Mouse (Mus musculus) stomach, embryonic 16.5 days (tissue): Measurements from ENCODE around the gene Hoxd10. TPM values are rescaled to one million over a fixed set of nuclear protein-coding genes. Genes with fewer than 3 reads are reported as not detected.

Source experiments
- ATAC-seq: fragments of 200-750 bp; cut with Nextera tagmentation; 2 replicates; pipeline ENCODE4 v1.8.0; 2017; ENCODE audit warnings: moderate number of reproducible peaks, moderate TSS enrichment; ENCODE audit not compliant: insufficient read depth, low FRiP score
- H3K27ac ChIP-seq: fragments of 300-500 bp; sonication (generic); 2 replicates; pipeline ENCODE4 v1.5.1; 2014; ENCODE audit warnings: low read length
- H3K27me3 ChIP-seq: fragments of 300-500 bp; sonication (generic); 2 replicates; pipeline ENCODE4 v1.6.1; 2014; ENCODE audit warnings: low read length, control low read depth, mixed read lengths; ENCODE audit not compliant: control insufficient read depth, insufficient read depth
- H3K36me3 ChIP-seq: fragments of 300-500 bp; sonication (generic); 2 replicates; pipeline ENCODE4 v1.6.1; 2014; ENCODE audit warnings: low read length; ENCODE audit not compliant: control insufficient read depth, insufficient read depth
- H3K4me1 ChIP-seq: fragments of 300-500 bp; sonication (generic); 2 replicates; pipeline ENCODE4 v1.6.1; 2014; ENCODE audit warnings: low read length, control low read depth, mixed read lengths; ENCODE audit not compliant: control insufficient read depth, insufficient read depth
- H3K4me2 ChIP-seq: fragments of 300-500 bp; sonication (generic); 2 replicates; pipeline ENCODE4 v1.6.1; 2014; ENCODE audit warnings: low read depth, low read length, mixed read lengths
- H3K4me3 ChIP-seq: fragments of 300-500 bp; sonication (generic); replicated peaks from 2 replicates; pipeline ENCODE4 v1.5.1; 2014; ENCODE audit warnings: mild to moderate bottlenecking, low read length
- H3K9ac ChIP-seq: fragments of 300-500 bp; sonication (generic); 2 replicates; pipeline ENCODE4 v1.6.1; 2014; ENCODE audit warnings: low read length
- H3K9me3 ChIP-seq: fragments of 300-500 bp; sonication (generic); replicated peaks from 2 replicates; pipeline ENCODE4 v1.6.1; 2016; ENCODE audit warnings: low read length, control low read depth; ENCODE audit not compliant: control insufficient read depth
- WGBS: fragments of 180-500 bp; shearing (Covaris S2); extraction: QIAGEN DNeasy Blood & Tissue Kit; methylation state at CpG from one replicate; pipeline ENCODE4 v1.1.7; 2014; 5-methylcytosine and 5-hydroxymethylcytosine counted together
- polyA plus RNA-seq: library from polyadenylated mRNA; unstranded; fragments of >200 nt; fragmentation: Nextera tagmentation; extraction: Ambion mirVana; gene quantifications from 2 replicates; pipeline ENCODE4 v1.2.1, GENCODE M21; 2015

The Hoxd10 gene
- polyA plus RNA-seq, 1 experiment from 2014 or later: 0.21 TPM

DNA sequence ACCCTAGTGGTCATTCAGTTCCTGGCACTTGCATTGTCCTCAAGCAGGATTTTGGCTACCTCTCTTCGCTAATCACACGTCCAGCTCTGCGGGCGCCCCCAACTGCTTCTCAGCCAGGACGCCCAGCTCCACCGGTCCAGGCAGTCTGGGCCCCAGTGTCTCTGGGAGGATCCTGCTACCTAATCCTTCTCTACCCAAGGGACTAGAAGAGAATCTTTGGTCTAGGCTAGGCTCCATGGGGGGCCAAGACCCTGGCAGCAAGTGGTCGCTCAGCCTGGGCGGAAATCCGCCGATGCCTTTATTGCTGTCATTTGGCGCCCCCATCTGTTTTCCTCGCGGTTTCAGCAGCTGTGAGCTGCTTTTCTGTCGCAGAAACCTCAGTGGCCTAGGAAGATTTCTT is 30.0 kb upstream of the Hoxd10 start:
- Histone ChIP-seq H3K36me3 (no peaks in the 10 kb centered on the region), H3K27ac (no peak overlapping the region), H3K9ac (no peak overlapping the region), H3K4me3 (peak overlapping the region; percentile 21; the same call in 1 of the 2 replicates), H3K4me2 (peak overlapping the region; percentile 31; the same call in 1 of the 2 replicates), H3K4me1 (peaks cover 7% of the 10 kb centered on the region; the same call in 1 of the 2 replicates), H3K27me3 (peaks cover 85% of the 10 kb centered on the region), H3K9me3 (no peaks in the 10 kb centered on the region)
- ATAC-seq: no peak
- WGBS: under 1% methylated on average over 14 of the region's 14 CpGs

DNA sequence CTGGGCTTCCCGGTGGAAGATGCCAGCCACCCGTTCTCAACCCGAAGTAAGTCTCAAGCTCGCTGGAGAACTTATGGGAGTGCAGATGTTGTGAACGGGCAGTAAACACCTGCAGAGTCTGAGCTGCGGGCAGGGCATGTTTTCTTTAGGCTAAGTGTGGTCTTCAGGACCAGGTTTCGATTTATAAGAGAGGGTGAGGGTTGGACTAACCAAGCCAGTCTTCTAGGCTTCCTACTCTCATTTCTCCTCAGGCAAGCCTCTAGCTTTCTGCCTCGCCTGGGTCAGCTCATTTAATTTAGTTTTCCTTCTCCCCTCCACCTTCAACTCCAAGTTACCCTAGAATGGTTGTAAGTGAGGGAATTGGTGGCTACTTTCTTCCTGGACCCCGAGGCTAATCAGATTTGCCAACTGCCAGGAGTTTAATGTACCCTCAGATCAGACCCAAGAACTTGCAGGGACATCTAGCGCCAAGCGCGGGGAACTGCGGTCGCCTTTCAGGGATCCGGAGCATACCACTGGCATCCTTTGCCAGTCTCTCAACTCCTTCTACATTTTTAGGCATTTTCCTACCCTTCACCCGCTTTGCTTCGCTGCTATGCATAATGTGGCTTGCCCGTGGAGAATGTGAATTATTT is 28.3 kb upstream of the Hoxd10 start:
- no peak overlapping the region for H3K4me3 ChIP-seq
- no peaks in the 10 kb centered on the region for H3K9me3 ChIP-seq
- 2% methylated on average over 18 of the region's 18 CpGs for WGBS
- no peak overlapping the region for H3K4me2 ChIP-seq
- H3K4me1 ChIP-seq: peaks cover 11% of the 10 kb centered on the region
- ATAC-seq: no peak
- H3K9ac ChIP-seq: no peak overlapping the region
- H3K27me3 ChIP-seq: peaks cover 92% of the 10 kb centered on the region
- H3K27ac ChIP-seq: no peak overlapping the region
- H3K36me3 ChIP-seq: no peaks in the 10 kb centered on the region

DNA sequence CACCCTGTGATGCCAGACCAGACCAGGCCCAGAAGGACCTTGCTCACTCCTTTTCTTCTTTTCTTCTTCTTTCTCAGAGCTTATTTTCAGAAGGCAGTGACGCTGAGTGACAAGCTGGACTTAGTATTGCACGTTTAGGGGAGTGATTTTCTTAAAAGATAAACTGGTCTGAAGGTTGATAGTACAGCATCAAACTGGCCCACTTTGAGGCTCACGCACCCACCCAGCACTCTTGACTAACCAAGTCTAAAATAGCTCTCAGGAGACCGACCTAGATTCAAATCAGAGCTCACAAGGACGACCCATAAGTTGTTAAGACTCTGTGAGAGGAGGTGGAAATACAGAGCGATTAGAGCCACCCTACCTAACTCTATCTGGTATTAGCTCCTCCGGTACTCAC is 25.3 kb upstream of the Hoxd10 start:
- peaks cover 14% of the 10 kb centered on the region for H3K4me1 ChIP-seq
- no peak overlapping the region for H3K9ac ChIP-seq
- 2% methylated on average over 7 of the region's 7 CpGs for WGBS
- H3K9me3 ChIP-seq: no peaks in the 10 kb centered on the region
- no peak overlapping the region for H3K4me3 ChIP-seq
- H3K36me3 ChIP-seq: no peaks in the 10 kb centered on the region
- peaks cover 92% of the 10 kb centered on the region for H3K27me3 ChIP-seq
- H3K4me2 ChIP-seq: no peak overlapping the region
- ATAC-seq: no peak
- H3K27ac ChIP-seq: no peak overlapping the region

DNA sequence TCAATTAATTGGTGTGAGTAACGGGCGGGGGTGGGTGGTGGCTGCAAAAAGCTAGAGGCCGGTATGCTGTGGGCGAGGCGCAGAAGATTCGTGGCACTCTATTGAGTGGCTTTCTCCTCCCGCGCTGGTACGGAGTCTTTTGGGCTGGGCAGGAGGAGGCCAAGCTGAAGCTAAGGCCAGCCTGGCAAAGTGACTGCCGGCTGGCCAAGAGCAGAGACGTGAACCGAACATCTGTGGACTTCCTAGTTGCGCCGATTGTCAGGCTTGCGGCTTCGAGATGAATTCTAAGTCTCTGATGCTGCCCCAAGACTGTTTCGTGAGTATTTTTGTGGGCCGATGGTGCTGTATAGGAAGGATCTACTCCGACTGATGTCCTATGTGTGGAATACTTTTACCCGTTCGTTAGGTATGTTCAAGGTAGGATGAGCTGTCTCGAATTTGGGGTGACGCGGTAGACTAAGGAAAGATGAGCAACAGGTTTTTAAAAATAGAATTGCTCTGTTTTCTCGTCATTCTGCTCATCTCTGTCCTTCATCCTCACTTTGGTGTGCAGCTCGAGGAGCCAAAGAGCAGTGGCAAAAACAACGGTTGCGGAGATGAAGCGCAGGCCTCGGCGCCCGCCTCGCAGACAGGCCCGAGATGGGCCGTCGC is 24.4 kb upstream of the Hoxd10 start:
- 4% methylated on average over 36 of the region's 36 CpGs for WGBS
- H3K4me2 ChIP-seq: no peak overlapping the region

DNA sequence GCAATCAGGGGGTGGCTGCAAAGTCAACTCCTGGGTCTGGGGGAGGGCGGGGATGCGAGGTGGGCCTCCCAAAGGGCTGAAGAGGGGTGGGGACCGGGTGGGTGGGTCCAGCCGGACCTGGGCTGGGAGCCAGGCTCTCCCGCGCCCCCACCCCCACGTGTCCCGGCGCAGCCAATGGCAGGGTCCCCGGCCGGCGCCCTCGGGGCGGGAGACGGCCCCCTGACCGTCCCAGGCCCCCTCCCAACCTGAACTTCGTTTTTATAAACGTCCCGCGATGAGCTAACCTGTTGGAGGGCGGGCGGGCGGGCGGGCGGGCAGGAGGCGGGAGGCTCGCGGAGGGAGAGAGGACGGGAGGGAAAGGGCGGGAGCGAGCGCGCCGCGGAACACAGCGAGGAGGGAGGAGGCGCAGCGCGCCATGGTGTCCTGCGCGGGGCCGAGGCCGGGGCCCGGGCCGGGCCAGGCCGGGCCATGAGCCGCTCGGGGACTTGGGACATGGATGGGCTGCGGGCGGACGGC is 23.8 kb upstream of the Hoxd10 start, which contains the start of gene Hoxd13:
TSS of gene Hoxd13 (plus strand) at position 469 of the 516 bp plus-strand sequence.
- peaks cover 14% of the 10 kb centered on the region; the same call in 1 of the 2 replicates for H3K4me1 ChIP-seq
- H3K4me2 ChIP-seq: peak within 1 kb of the TSS; percentile 46
- ATAC-seq: peak; percentile 40; the same call in 1 of the 2 replicates
- H3K9ac ChIP-seq: no peak within 1 kb of the TSS; the same call in 1 of the 2 replicates
- H3K9me3 ChIP-seq: no peaks in the 10 kb centered on the region
- no peak within 1 kb of the TSS for H3K27ac ChIP-seq
- H3K36me3 ChIP-seq: no peaks in the 10 kb centered on the region
- peak within 1 kb of the TSS; percentile 42 for H3K4me3 ChIP-seq
- peaks cover 93% of the 10 kb centered on the region for H3K27me3 ChIP-seq
- WGBS: 0% methylated on average over 28 of the region's 51 CpGs

More for the DNA sequence above, 24.4 kb upstream of the Hoxd10 start:
- Histone ChIP-seq H3K27ac (no peak overlapping the region), H3K4me1 (peaks cover 10% of the 10 kb centered on the region; the same call in 1 of the 2 replicates), H3K36me3 (no peaks in the 10 kb centered on the region), H3K27me3 (peaks cover 92% of the 10 kb centered on the region), H3K9ac (no peak overlapping the region), H3K4me3 (no peak overlapping the region), H3K9me3 (no peaks in the 10 kb centered on the region)
- 0 out of 2 replicates have a peak, but pooled peaks have one; percentile 7 for ATAC-seq

DNA sequence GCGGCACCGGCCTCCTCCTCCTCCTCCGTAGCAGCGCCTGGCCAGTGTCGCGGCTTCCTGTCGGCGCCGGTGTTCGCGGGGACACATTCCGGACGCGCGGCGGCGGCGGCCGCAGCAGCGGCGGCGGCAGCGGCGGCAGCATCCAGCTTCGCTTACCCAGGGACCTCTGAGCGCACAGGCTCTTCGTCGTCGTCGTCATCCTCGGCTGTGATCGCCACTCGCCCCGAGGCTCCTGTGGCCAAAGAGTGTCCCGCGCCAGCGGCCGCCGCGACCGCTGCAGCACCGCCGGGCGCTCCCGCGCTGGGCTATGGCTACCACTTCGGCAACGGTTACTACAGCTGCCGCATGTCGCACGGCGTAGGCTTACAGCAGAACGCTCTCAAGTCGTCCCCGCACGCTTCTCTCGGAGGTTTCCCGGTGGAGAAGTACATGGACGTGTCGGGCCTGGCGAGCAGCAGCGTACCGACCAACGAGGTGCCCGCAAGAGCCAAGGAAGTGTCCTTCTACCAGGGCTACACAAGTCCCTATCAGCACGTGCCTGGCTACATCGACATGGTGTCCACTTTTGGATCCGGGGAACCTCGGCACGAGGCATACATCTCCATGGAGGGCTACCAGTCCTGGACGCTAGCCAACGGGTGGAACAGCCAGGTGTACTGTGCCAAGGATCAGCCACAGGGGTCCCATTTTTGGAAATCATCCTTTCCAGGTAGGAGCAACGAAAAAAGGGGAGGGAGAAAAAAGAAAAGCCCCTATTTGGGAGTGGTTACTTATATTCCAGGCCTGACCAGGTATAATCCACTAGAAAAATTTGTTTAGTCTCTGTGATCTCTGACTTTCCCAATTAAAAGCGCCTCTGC is 23.1 kb upstream of the Hoxd10 start:
- Histone ChIP-seq H3K4me1 (peaks cover 14% of the 10 kb centered on the region; the same call in 1 of the 2 replicates), H3K27ac (no peak overlapping the region), H3K9me3 (no peaks in the 10 kb centered on the region), H3K4me2 (peak overlapping the region; percentile 46), H3K36me3 (no peaks in the 10 kb centered on the region), H3K4me3 (peak overlapping the region; percentile 42), H3K27me3 (peaks cover 93% of the 10 kb centered on the region), H3K9ac (no peak overlapping the region; the same call in 1 of the 2 replicates)
- WGBS: under 1% methylated on average over 69 of the region's 74 CpGs
- 0 out of 2 replicates have a peak, but pooled peaks have one; percentile 39 for ATAC-seq

DNA sequence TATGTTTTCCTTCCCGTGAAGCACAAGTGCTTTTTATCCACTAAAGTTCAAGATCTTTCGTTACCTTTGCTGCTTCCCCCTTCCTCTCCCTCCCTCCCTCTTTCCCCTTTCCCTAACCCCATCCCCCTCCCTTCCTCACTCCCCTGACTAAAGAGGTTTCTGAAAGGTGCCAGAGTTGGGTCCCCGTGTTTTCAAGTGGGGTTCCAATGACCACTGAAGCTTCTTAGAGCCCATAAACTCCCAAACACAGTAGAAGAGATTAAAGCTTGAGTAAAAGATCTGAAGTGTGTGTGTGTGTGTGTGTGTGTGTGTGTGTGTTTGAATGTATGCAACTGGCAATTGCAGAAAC is 22.5 kb upstream of the Hoxd10 start:
- Histone ChIP-seq H3K9me3 (no peaks in the 10 kb centered on the region), H3K4me1 (peaks cover 14% of the 10 kb centered on the region; the same call in 1 of the 2 replicates), H3K27me3 (peaks cover 93% of the 10 kb centered on the region), H3K9ac (no peak overlapping the region), H3K27ac (no peak overlapping the region), H3K4me2 (no peak overlapping the region), H3K4me3 (no peak overlapping the region), H3K36me3 (no peaks in the 10 kb centered on the region)
- no peak for ATAC-seq
- 2% methylated on average over 3 of the region's 3 CpGs for WGBS

DNA sequence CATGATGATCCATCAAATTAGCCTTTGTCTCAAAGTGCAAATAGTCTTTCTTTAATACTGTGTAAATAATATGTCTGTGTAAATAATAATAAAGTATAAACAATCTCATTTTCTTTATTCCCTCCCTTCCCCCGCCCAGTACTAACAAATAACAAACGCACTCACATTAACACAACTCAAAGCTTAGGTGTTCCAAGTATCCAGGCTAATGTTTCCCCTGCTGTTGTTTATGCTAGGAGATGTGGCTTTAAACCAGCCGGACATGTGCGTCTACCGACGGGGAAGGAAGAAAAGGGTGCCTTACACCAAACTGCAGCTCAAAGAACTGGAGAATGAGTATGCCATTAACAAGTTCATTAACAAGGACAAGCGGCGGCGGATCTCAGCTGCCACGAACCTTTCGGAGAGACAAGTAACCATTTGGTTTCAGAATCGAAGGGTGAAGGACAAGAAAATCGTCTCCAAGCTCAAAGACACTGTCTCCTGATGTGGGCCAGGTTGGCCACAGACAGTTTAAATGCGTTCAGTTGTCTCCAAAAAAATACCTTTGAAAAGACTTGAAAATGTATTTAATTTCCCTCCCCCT is 22.0 kb upstream of the Hoxd10 start:
- Histone ChIP-seq H3K4me1 (peaks cover 14% of the 10 kb centered on the region; the same call in 1 of the 2 replicates), H3K9ac (no peak overlapping the region), H3K4me3 (no peak overlapping the region), H3K36me3 (no peaks in the 10 kb centered on the region), H3K27me3 (peaks cover 93% of the 10 kb centered on the region), H3K9me3 (no peaks in the 10 kb centered on the region), H3K27ac (no peak overlapping the region), H3K4me2 (no peak overlapping the region)
- ATAC-seq: no peak
- WGBS: 4% methylated on average over 14 of the region's 14 CpGs
